Mouse (Mus musculus) C2C12 (cell line): ENCODE results near the gene Tdrkh.

Experiments used
- CEBPB ChIP-seq: IDR thresholded peaks from one replicate; pipeline ENCODE4 v1.6.1; 2011; ENCODE audit warnings: low read depth, mild to moderate bottlenecking, control low read depth, moderate library complexity
- CTCF ChIP-seq: IDR thresholded peaks from one replicate; pipeline ENCODE4 v1.5.1; 2011; ENCODE audit not compliant: control insufficient read depth, insufficient read depth, insufficient read length
- MAX ChIP-seq: IDR thresholded peaks from one replicate; pipeline ENCODE4 v1.6.1; 2011; ENCODE audit warnings: mild to moderate bottlenecking, control low read depth
- MYOD1 ChIP-seq: IDR thresholded peaks from one replicate; pipeline ENCODE4 v1.6.1; 2011; ENCODE audit warnings: low read depth; ENCODE audit not compliant: control insufficient read depth, insufficient read length
- USF1 ChIP-seq: IDR thresholded peaks from one replicate; pipeline ENCODE4 v1.6.1; 2011; ENCODE audit warnings: low read depth, mild to moderate bottlenecking, control low read depth, moderate library complexity

- TF ChIP-seq CTCF (no peak), MAX (no peak), MYOD1 (no peak), CEBPB (no peak), USF1 (no peak)
These were observed 30.8 kb upstream of the Tdrkh start for GRCm38 (mm10) chr3:94382308-94382707.
